Mouse (Mus musculus) layer of hippocampus, postnatal 25 days (tissue): ENCODE results near the gene Agap1. TPM values are rescaled to one million over a fixed set of nuclear protein-coding genes. Genes with fewer than 3 reads are reported as not detected.

Source experiments
- DNase-seq, 2 experiments: peaks; one replicate each; pipeline ENCODE4 v3.0.0; 2022; ENCODE audit warnings: mixed read lengths in 2 of 2, low spot score in 1 of 2; ENCODE audit errors: extremely low spot score in 1 of 2
- total RNA-seq, 2 experiments: library from RNA; stranded (reverse); gene quantifications; 2 replicates each; pipeline ENCODE4 v1.2.3; 2021

Gene Agap1
- total RNA-seq, 2 experiments from 2014 or later: 255 to 275 TPM

GRCm38 (mm10) chr1:89457126-89458031 is 2.8 kb downstream of the Agap1 start:
- DNase-seq: no peak

GRCm38 (mm10) chr1:89461881-89462280 is 7.3 kb downstream of the Agap1 start:
- DNase-seq: no peak

GRCm38 (mm10) chr1:89463138-89463537 is 8.5 kb downstream of the Agap1 start:
- DNase-seq: no peak

- DNase-seq: no peak
Observed at GRCm38 (mm10) chr1:89465417-89466002, 10.9 kb downstream of the Agap1 start.

- DNase-seq: no peak
Observed at GRCm38 (mm10) chr1:89467321-89468069, 12.9 kb downstream of the Agap1 start.

GRCm38 (mm10) chr1:89468141-89468540 is 13.5 kb downstream of the Agap1 start:
- DNase-seq: no peak

GRCm38 (mm10) chr1:89471430-89471829 is 16.8 kb downstream of the Agap1 start:
- no peak for DNase-seq

GRCm38 (mm10) chr1:89471891-89472290 is 17.3 kb downstream of the Agap1 start:
- DNase-seq: no peak

GRCm38 (mm10) chr1:89473946-89474345 is 19.3 kb downstream of the Agap1 start:
- no peak for DNase-seq

- no peak for DNase-seq
Observed at GRCm38 (mm10) chr1:89474853-89475252, 20.2 kb downstream of the Agap1 start.

GRCm38 (mm10) chr1:89477033-89477432 is 22.4 kb downstream of the Agap1 start:
- no peak for DNase-seq

GRCm38 (mm10) chr1:89478571-89479460 is 24.2 kb downstream of the Agap1 start:
- no peak for DNase-seq

- DNase-seq: no peak
Observed at GRCm38 (mm10) chr1:89481154-89481553, 26.5 kb downstream of the Agap1 start.

- no peak for DNase-seq
Observed at GRCm38 (mm10) chr1:89482812-89483211, 28.2 kb downstream of the Agap1 start.

- no peak for DNase-seq
Observed at GRCm38 (mm10) chr1:89486891-89487290, 32.3 kb downstream of the Agap1 start.

GRCm38 (mm10) chr1:89489111-89489971 is 34.7 kb downstream of the Agap1 start:
- no peak for DNase-seq

- no peak for DNase-seq
Observed at GRCm38 (mm10) chr1:89493177-89493576, 38.6 kb downstream of the Agap1 start.

- no peak for DNase-seq
Observed at GRCm38 (mm10) chr1:89494816-89495215, 40.2 kb downstream of the Agap1 start.

- no peak for DNase-seq
Observed at GRCm38 (mm10) chr1:89496204-89496603, 41.6 kb downstream of the Agap1 start.
